Mouse (Mus musculus): ENCODE data around the gene Vmn2r16.

Vmn2r16 gene

DNA sequence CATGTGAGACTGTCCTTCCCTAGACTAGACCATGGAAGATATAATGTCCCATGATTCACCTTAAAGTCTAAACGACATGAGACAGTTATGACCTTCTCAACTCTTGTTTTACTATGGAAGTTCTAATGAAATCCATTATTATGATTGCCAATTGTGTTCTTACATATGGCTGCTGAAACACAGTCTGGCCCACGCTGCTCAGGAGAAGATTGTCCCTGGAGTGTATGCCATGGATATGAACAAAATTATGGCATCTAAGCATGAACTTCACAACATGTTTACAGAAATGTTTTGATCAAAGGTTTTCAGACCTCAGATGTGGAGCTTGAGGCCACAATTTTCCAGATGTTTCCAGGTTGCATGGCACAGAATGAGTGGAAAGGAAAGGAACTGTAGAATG, at the start of gene Vmn2r16:
Vmn2r16 (plus strand) TSS at position 301 of the 400 bp plus-strand sequence.
- no peak for DNase-seq

DNA sequence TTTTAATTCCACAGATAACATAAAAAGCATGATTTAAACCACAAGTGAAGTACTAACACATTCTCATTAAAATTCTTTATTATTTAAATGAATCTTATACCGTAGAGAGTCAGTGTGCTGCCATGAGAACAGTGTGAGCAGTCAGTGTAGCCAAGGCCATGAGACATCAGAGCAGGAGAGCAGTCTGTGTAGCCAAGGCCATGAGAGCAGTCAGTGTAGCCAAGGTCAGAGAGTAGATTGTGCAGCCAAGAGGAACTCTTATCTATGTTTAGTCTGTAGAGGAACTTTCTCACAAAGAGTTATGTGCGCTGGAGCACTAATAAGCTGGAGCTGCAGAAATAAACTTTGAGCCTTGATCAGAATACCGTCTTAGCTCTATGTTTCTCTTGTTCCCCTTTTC, 35.3 kb upstream of the Vmn2r16 start:
- no peak for DNase-seq

DNA sequence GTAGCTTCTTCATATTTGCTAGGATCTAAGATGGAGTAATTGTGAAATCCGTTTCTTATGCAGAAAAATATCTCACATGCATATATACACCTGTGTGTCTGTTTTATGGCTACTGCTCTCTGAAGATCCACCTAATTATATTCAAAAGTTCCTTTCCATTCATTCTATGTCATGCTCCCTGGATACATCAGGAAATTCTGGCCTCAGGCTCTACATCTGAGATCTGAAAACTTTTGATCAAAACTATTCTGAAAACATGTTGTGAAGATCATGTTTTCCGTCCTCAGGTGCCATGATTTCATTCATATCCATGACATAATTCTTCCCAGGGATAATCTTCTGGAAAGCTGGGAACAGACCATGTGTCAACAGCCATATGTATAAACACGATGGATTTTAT, 32.4 kb upstream of the Vmn2r16 start, which contains the start of gene Vmn2r15:
Vmn2r15 (minus strand) TSS at position 101 of the 400 bp plus-strand sequence.
- DNase-seq = no peak

DNA sequence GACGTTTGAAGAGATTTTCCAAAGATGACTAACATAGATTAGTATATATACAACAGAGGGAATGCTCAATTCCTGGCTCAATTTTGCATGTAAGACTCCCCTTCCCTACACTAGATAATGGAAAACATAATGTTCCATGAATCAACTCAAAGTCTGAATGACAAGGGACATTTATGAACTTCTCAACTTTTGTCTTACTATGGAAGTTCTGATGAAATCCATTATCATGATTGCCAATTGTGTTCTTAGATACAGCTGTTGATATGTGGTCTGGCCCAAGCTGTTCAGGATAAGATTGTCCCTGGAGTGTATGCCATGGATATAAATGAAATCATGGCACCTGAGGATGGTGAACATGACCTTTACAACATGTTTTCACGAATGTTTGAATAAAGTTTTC, 89.4 kb downstream of the Vmn2r16 start, which contains the start of gene Vmn2r17:
Vmn2r17 (plus strand) TSS at position 301 of the 400 bp plus-strand sequence.
- DNase-seq = no peak
